ENCODE assay signal across 31 mouse cellular contexts in the genomic region with DNA sequence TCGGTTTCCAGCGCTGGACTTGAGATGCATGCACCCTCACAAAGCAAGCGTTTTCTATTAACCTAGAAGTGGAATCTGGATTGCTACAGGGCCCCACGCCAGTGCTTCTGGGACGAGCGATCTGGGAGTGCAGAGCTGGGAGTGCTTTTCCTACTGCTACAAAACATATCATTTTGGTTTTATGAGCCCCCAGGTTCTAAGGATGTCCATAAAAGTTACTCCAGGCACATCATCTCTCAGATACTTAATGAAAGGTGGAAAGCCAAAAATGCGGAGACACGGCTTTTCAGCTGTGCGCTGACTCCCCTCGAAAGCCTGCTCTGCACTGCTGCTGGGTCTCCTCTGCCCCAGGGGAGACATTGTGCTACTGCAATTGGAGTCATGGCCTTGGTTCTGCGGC.
DNase-seq lines count a peak whose midpoint lies in the region; ATAC-seq and TF ChIP-seq lines count a peak whose summit lies in the region.
"Had no signal": no experiment of that assay in that cellular context is flagged by ENCODE, and none has a peak within 500 bp of the region (broad histone marks: within the 10 kb centered on the region; RNA-seq: fewer than 3 reads in every experiment).

No protein-coding gene starts in this region.

- no peaks in the 10 kb centered on the region for H3K27me3 ChIP-seq in hindbrain, embryonic 14.5 days (ENCODE audit: control insufficient read depth, insufficient read depth, low read length)
- H3K27me3 ChIP-seq in hindbrain, embryonic 13.5 days, result no peaks in the 10 kb centered on the region
- H3K27me3 ChIP-seq in E14TG2a.4 (ENCODE audit: insufficient read depth, low read length), result peaks cover 23% of the 10 kb centered on the region
- no peaks in the 10 kb centered on the region for H3K27me3 ChIP-seq in embryonic facial prominence, embryonic 13.5 days
- H3K27me3 ChIP-seq in midbrain, embryonic 15.5 days (replicated peaks), result no peaks in the 10 kb centered on the region
- no peaks in the 10 kb centered on the region for H3K27me3 ChIP-seq in intestine, embryonic 16.5 days (replicated peaks; ENCODE audit: control insufficient read depth, insufficient read depth, low read length)
- H3K27me3 ChIP-seq: CH12.LX; embryonic facial prominence, embryonic 15.5 days; heart, embryonic 13.5 days; kidney, embryonic 15.5 days; neural tube, embryonic 12.5 days had no signal

- H3K4me3 ChIP-seq in hindbrain, embryonic 14.5 days (replicated peaks; ENCODE audit: low read length), result no peak overlapping the region
- H3K4me3 ChIP-seq in hindbrain, embryonic 13.5 days, result no peak overlapping the region
- H3K4me3 ChIP-seq in E14TG2a.4 (replicated peaks; ENCODE audit: low read length), result peak overlapping the region; percentile 3; the same call in 1 of the 2 replicates
- H3K4me3 ChIP-seq in embryonic facial prominence, embryonic 13.5 days, result no peak overlapping the region
- no peak overlapping the region for H3K4me3 ChIP-seq in midbrain, embryonic 15.5 days
- H3K4me3 ChIP-seq in intestine, embryonic 16.5 days (ENCODE audit: low read length), result no peak overlapping the region
- H3K4me3 ChIP-seq: embryonic facial prominence, embryonic 15.5 days; heart, embryonic 13.5 days; kidney, embryonic 15.5 days; left cerebral cortex, adult 2 months; neural tube, embryonic 12.5 days had no signal

- H3K27ac ChIP-seq in hindbrain, embryonic 14.5 days, result peak overlapping the region; percentile 4; the same call in 1 of the 2 replicates
- no peak overlapping the region for H3K27ac ChIP-seq in hindbrain, embryonic 13.5 days
- peak overlapping the region; percentile 71 for H3K27ac ChIP-seq in embryonic facial prominence, embryonic 13.5 days
- H3K27ac ChIP-seq in midbrain, embryonic 15.5 days, result peak overlapping the region; percentile 36; the same call in 1 of the 2 replicates
- H3K27ac ChIP-seq in intestine, embryonic 16.5 days (ENCODE audit: low read length), result no peak overlapping the region
- H3K27ac ChIP-seq: embryonic facial prominence, embryonic 15.5 days; heart, embryonic 13.5 days; kidney, embryonic 15.5 days; left cerebral cortex, adult 2 months; liver, embryonic 14.5 days; macrophage; neural tube, embryonic 12.5 days had no signal

- no peaks in the 10 kb centered on the region for H3K36me3 ChIP-seq in hindbrain, embryonic 14.5 days (replicated peaks; ENCODE audit: control insufficient read depth, insufficient read depth)
- H3K36me3 ChIP-seq in hindbrain, embryonic 13.5 days, result no peaks in the 10 kb centered on the region
- H3K36me3 ChIP-seq in E14TG2a.4 (ENCODE audit: insufficient read depth, low read length), result no peaks in the 10 kb centered on the region
- H3K36me3 ChIP-seq in embryonic facial prominence, embryonic 13.5 days, result no peaks in the 10 kb centered on the region
- H3K36me3 ChIP-seq in midbrain, embryonic 15.5 days (replicated peaks), result no peaks in the 10 kb centered on the region
- no peaks in the 10 kb centered on the region for H3K36me3 ChIP-seq in intestine, embryonic 16.5 days (ENCODE audit: control insufficient read depth, insufficient read depth, low read length)
- H3K36me3 ChIP-seq: embryonic facial prominence, embryonic 15.5 days; G1E; kidney, embryonic 15.5 days; neural tube, embryonic 12.5 days had no signal

- no peak overlapping the region for H3K9ac ChIP-seq in hindbrain, embryonic 14.5 days
- no peak overlapping the region for H3K9ac ChIP-seq in hindbrain, embryonic 13.5 days
- H3K9ac ChIP-seq in embryonic facial prominence, embryonic 13.5 days, result no peak overlapping the region
- H3K9ac ChIP-seq in midbrain, embryonic 15.5 days, result no peak overlapping the region
- H3K9ac ChIP-seq in intestine, embryonic 16.5 days (ENCODE audit: low read depth, low read length), result no peak overlapping the region
- H3K9ac ChIP-seq: embryonic facial prominence, embryonic 15.5 days; heart, embryonic 13.5 days; kidney, embryonic 15.5 days; liver, embryonic 14.5 days; neural tube, embryonic 12.5 days had no signal

- H3K9me3 ChIP-seq in hindbrain, embryonic 14.5 days (ENCODE audit: control insufficient read depth, low read length), result no peaks in the 10 kb centered on the region
- H3K9me3 ChIP-seq in hindbrain, embryonic 13.5 days, result no peaks in the 10 kb centered on the region
- no peaks in the 10 kb centered on the region for H3K9me3 ChIP-seq in E14TG2a.4 (ENCODE audit: low read length)
- no peaks in the 10 kb centered on the region for H3K9me3 ChIP-seq in embryonic facial prominence, embryonic 13.5 days
- H3K9me3 ChIP-seq in midbrain, embryonic 15.5 days, result no peaks in the 10 kb centered on the region
- H3K9me3 ChIP-seq in intestine, embryonic 16.5 days (ENCODE audit: control insufficient read depth, low read length), result no peaks in the 10 kb centered on the region
- H3K9me3 ChIP-seq: embryonic facial prominence, embryonic 15.5 days; heart, embryonic 13.5 days; kidney, embryonic 15.5 days; neural tube, embryonic 12.5 days had no signal

- no peak for DNase-seq in hindbrain, embryonic 14.5 days (ENCODE audit: low spot score)
- DNase-seq in cerebellum, postnatal 14 days, result no peak
- DNase-seq: adrenal gland, postnatal 10 days; cerebellum, adult 8-10 months; cerebellum, postnatal 36 days; embryo, embryonic 11 days; gastrocnemius, postnatal 10 days; heart, postnatal 10 days; kidney, adult 11 months; kidney, postnatal 25 days; liver; lung, adult 2 months; lung, postnatal 10 days; retina, postnatal 1 day; right cerebral cortex, postnatal 14 days; thymus, postnatal 4 days had no signal

- WGBS in hindbrain, embryonic 14.5 days, result 66% methylated on average over 11 of the region's 11 CpGs
- WGBS in hindbrain, embryonic 13.5 days, result 67% methylated on average over 11 of the region's 11 CpGs
- WGBS in embryonic facial prominence, embryonic 13.5 days, result 60% methylated on average over 11 of the region's 11 CpGs
- 76% methylated on average over 11 of the region's 11 CpGs for whole genome bisulfite sequencing in midbrain, embryonic 15.5 days
- WGBS in intestine, embryonic 16.5 days, result 73% methylated on average over 11 of the region's 11 CpGs

- TF ChIP-seq CTCF in E14TG2a.4 (conservative IDR thresholded peaks at IDR 0.05; ENCODE audit: low read length), result no peak

- peaks cover 3% of the 10 kb centered on the region; the same call in 1 of the 2 replicates for H3K4me1 ChIP-seq in hindbrain, embryonic 14.5 days (replicated peaks; ENCODE audit: control insufficient read depth, insufficient read depth, low read length)
- peaks cover 10% of the 10 kb centered on the region; the same call in 1 of the 2 replicates for H3K4me1 ChIP-seq in hindbrain, embryonic 13.5 days (replicated peaks)
- peaks cover 29% of the 10 kb centered on the region for H3K4me1 ChIP-seq in E14TG2a.4 (replicated peaks; ENCODE audit: low read depth, low read length)
- H3K4me1 ChIP-seq in embryonic facial prominence, embryonic 13.5 days, result peaks cover 29% of the 10 kb centered on the region
- H3K4me1 ChIP-seq in midbrain, embryonic 15.5 days, result peaks cover 11% of the 10 kb centered on the region
- H3K4me1 ChIP-seq in intestine, embryonic 16.5 days (ENCODE audit: control insufficient read depth, insufficient read depth, low read length), result no peaks in the 10 kb centered on the region
- H3K4me1 ChIP-seq: heart, embryonic 13.5 days; kidney, embryonic 15.5 days; neural tube, embryonic 12.5 days had no signal

- no peak overlapping the region for H3K4me2 ChIP-seq in hindbrain, embryonic 14.5 days (replicated peaks)
- H3K4me2 ChIP-seq in hindbrain, embryonic 13.5 days, result no peak overlapping the region
- no peak overlapping the region for H3K4me2 ChIP-seq in embryonic facial prominence, embryonic 13.5 days
- H3K4me2 ChIP-seq in midbrain, embryonic 15.5 days, result no peak overlapping the region
- H3K4me2 ChIP-seq in intestine, embryonic 16.5 days (ENCODE audit: low read depth, low read length), result no peak overlapping the region
- H3K4me2 ChIP-seq: embryonic facial prominence, embryonic 15.5 days; heart, embryonic 13.5 days; kidney, embryonic 15.5 days; neural tube, embryonic 12.5 days had no signal

- ATAC-seq in hindbrain, embryonic 14.5 days (ENCODE audit: low FRiP score), result no peak
- no peak for ATAC-seq in hindbrain, embryonic 13.5 days (ENCODE audit: low FRiP score)
- no peak for ATAC-seq in embryonic facial prominence, embryonic 13.5 days (ENCODE audit: insufficient number of reproducible peaks, insufficient read depth, low FRiP score, low TSS enrichment, low read depth)
- no peak for ATAC-seq in midbrain, embryonic 15.5 days (replicated peaks)
- no peak for ATAC-seq in intestine, embryonic 16.5 days
- ATAC-seq in megakaryocyte progenitor cell, adult 5-6 weeks (replicated peaks; ENCODE audit: poor library complexity), result no peak

Comparison
In these comparisons a context has a peak if more than half of its experiments do, and no peak if none do; other contexts are left out.
1. H3K27ac ChIP-seq: peak in hindbrain, embryonic 14.5 days (single experiment), embryonic facial prominence, embryonic 13.5 days (single experiment) and midbrain, embryonic 15.5 days (single experiment); none in hindbrain, embryonic 13.5 days (single experiment) and intestine, embryonic 16.5 days (single experiment).